Comparison of ENCODE assay signal across 33 mouse cellular contexts in genomic region chr15:92613228-92613627, GRCm38 (mm10).
"Had no signal": no experiment of that assay in that cellular context is flagged by ENCODE, and none has a peak within 500 bp of the region (broad histone marks: within the 10 kb centered on the region; RNA-seq: fewer than 3 reads in every experiment).

No protein-coding gene starts in this region.

- H3K4me1 ChIP-seq: heart, embryonic 12.5 days; heart, embryonic 13.5 days; heart, embryonic 15.5 days; intestine, embryonic 15.5 days; kidney, embryonic 15.5 days had no signal

- H3K9me3 ChIP-seq: heart, embryonic 12.5 days; heart, embryonic 13.5 days; heart, embryonic 15.5 days; hindbrain, embryonic 12.5 days; hindbrain, embryonic 13.5 days; hindbrain, embryonic 15.5 days; intestine, embryonic 15.5 days; kidney, embryonic 15.5 days had no signal

- ATAC-seq: hindbrain, embryonic 16.5 days; inflammation-experienced regulatory T-cells, adult 6 months; intestine, embryonic 15.5 days; intestine, embryonic 16.5 days; intestine, postnatal 0 days had no signal

- H3K4me2 ChIP-seq: heart, embryonic 11.5 days; heart, embryonic 12.5 days; heart, embryonic 13.5 days; heart, embryonic 15.5 days; hindbrain, embryonic 12.5 days; hindbrain, embryonic 13.5 days; hindbrain, embryonic 14.5 days; hindbrain, embryonic 15.5 days; intestine, embryonic 15.5 days; kidney, embryonic 15.5 days had no signal

- H3K9ac ChIP-seq: heart, embryonic 12.5 days; heart, embryonic 13.5 days; heart, embryonic 15.5 days; hindbrain, embryonic 12.5 days; hindbrain, embryonic 13.5 days; hindbrain, embryonic 14.5 days; hindbrain, embryonic 15.5 days; intestine, embryonic 15.5 days; kidney, embryonic 15.5 days had no signal

- H3K27me3 ChIP-seq: heart, embryonic 12.5 days; heart, embryonic 13.5 days; heart, embryonic 15.5 days; hindbrain, embryonic 12.5 days; hindbrain, embryonic 13.5 days; hindbrain, embryonic 15.5 days; intestine, embryonic 15.5 days; kidney, embryonic 15.5 days had no signal

- H3K36me3 ChIP-seq: heart, embryonic 12.5 days; heart, embryonic 13.5 days; heart, embryonic 15.5 days; hindbrain, embryonic 12.5 days; hindbrain, embryonic 13.5 days; hindbrain, embryonic 15.5 days; intestine, embryonic 15.5 days; kidney, embryonic 15.5 days had no signal

- H3K27ac ChIP-seq: heart, embryonic 13.5 days; heart, embryonic 15.5 days; hindbrain, embryonic 12.5 days; hindbrain, embryonic 13.5 days; hindbrain, embryonic 14.5 days; hindbrain, embryonic 15.5 days; intestine, embryonic 15.5 days; kidney, embryonic 15.5 days; kidney, postnatal 0 days; layer of hippocampus, adult 2 months; left cerebral cortex, adult 2 months had no signal

- DNase-seq: heart, postnatal 10 days; heart, postnatal 14 days; heart, postnatal 36 days; heart, postnatal 4 days; kidney, adult 11 months; kidney, adult 18-20 months; kidney, adult 2 months; kidney, adult 8-10 months; kidney, adult 9 months; kidney, postnatal 10 days; kidney, postnatal 14 days; kidney, postnatal 25 days; kidney, postnatal 36 days; kidney, postnatal 4 days; layer of hippocampus, adult 9-11 months; layer of hippocampus, postnatal 36 days had no signal

- H3K4me3 ChIP-seq: heart, embryonic 12.5 days; heart, embryonic 13.5 days; heart, embryonic 15.5 days; hindbrain, embryonic 12.5 days; hindbrain, embryonic 13.5 days; hindbrain, embryonic 15.5 days; intestine, embryonic 15.5 days; kidney, embryonic 15.5 days; layer of hippocampus, adult 2 months; left cerebral cortex, adult 2 months had no signal
